Mouse (Mus musculus) neutrophil, adult 59 days (primary cell): ENCODE results near the gene Foxk1. TPM values are rescaled to one million over a fixed set of nuclear protein-coding genes. Genes with fewer than 3 reads are reported as not detected.

ENCODE experiments used
- total RNA-seq, 2 experiments: library from RNA; stranded (reverse); gene quantifications; 1 replicate in 1 of 2; 2 replicates in 1 of 2; pipeline ENCODE4 v1.2.4; 2023

The Foxk1 gene
- 10 to 100 TPM; 37.4 to 42.7 TPM for total RNA-seq

DNA sequence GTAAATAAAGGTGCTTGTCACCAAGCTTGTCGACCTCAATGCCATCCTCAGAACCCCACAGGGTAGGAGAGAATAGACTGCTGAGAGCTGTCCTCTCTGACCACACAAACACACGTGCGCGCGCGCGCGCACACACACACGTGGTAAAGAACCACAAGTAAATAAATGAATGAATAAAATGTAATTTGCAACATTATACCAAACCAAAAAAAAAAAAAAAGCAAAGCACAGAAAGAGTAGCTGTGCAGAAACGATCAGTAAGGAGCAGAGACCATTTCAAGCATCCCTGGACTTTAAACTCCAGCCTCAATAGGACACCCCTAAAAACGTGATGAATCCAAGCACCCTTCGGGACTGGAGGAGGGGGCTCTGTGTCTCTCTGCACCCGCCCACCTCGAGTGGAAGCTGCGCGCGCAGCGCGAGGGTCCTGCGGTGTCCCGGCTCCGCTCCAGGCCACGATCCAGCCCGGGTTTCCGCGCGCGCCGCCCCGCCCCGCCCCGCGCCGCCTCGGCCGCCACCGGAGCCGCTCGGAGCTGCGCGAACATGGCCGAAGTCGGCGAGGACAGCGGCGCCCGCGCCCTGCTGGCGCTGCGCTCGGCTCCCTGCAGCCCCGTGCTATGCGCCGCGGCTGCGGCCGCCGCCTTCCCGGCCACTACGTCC is at the start of gene Foxk1:
Foxk1 (plus strand) TSS at position 517 of the 660 bp plus-strand sequence.

DNA sequence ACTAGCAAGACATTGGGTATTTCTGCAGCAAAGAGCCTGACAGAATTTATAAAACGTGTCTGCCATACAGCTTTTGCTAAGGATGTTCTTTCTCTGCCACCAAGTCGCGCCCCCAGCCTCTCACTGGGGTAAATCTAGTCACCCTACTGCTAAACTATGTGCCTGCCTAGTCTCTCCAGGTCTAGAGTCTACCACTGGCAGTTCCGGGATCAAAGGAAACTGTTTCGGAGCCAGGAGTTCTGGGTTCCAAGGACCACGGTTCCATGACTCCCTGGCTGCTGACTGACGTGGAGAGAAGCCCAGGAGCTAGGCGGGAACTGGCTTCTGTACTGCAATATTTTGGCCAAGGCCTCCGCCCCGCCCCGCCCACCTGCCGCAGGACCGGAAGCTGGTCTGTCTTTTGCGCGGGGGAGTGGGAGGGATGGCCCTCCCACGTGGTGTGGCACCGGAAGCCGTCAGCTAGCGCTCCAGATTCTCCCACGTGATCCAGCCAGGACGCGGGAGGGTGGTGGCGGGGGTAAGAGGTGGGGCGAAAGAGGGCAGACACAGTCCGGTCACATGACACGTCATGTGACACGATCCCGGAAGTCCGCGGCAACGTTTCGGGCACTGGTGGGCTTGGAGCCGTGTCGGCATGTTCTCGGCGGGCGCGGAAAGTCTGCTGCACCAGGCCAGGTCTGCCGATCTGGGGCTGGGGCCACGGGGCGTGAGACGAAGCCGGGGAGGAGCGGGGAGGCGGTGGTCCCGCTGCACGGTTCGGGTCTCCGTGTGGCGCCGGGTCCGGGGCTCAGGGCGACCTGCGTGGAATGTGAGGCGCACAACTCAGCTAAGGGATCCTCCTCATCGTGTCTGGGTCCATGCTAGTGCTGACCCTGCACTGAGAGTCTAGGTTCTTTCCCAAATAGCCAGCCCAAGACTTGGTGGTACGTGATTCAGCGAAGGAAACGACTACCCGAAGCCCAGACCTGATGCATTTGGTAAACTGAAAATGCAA is 62.5 kb downstream of the Foxk1 start, which contains the start of gene Ap5z1:
Ap5z1 (plus strand) TSS at position 484 of the 994 bp plus-strand sequence.

Other genes starting within 250 kb of the Foxk1 start
- 10 to 100 TPM; 21.8 to 37.3 TPM for gene Ap5z1, start 62.4 kb downstream of the Foxk1 start, total RNA-seq
- gene Papolb, start 128.6 kb downstream of the Foxk1 start, total RNA-seq, result not detected
- gene Radil, start 149.6 kb downstream of the Foxk1 start, total RNA-seq, result not detected
- not detected for gene Mmd2, start 207.3 kb downstream of the Foxk1 start, total RNA-seq
- 10 to 100 TPM; 46.1 to 46.3 TPM for gene Wipi2, start 226.2 kb downstream of the Foxk1 start, total RNA-seq